Mouse (Mus musculus): ENCODE measurements around the gene Ttf2.

Ttf2 gene

DNA sequence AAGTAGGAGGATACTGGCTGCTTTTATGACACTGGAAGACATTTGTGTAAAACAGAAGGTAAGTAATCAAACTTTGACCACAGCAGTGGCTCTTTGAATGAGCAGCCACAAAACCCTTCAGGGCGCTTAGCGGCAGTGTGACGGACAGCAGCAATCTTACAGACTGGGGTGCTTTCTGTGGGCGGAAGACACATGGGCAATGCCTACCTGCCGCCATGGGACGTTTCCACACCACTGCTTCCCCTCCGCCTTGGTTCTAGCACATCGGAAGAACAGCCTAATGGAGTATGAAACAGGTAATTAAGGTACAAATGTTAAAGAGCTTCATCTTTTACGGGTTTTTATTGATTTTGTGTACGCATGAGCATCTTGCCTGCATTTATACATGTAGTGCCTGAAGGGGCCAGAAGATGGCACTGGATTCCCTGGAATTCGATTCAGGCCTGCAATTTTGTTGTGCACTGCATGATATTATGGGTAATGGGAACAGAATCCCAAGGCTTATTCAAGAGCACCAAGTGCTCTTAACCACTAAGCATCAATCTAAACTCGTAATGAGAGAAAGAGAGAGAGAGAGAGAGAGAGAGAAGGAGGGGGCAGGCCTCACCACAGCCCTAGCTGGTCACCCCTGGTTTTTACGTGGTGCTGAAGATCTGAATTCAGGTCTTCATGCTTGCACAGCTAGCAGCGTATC lies 5.5 kb downstream of the Ttf2 start:
- DNase-seq: peak; percentile 29 to 33

DNA sequence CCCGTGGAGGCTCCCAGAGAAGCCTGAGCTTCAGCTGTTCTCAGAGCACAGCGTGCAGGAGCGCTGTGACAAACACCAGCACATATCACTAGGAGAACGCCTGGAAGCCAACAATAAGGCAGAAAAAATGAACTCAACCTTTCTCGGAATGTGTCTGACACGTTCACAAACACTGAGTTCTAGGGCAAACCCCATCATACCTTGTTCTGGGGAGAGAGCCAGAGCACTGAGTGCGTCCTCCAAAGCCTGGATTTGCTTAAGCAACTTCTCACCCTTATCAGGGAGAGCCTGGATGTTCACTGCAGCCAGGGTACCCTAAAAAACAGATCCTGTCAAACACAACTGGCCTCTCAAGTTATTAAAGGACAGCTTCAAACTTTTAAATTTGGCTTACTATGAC lies 8.0 kb downstream of the Ttf2 start:
- DNase-seq: no peak

DNA sequence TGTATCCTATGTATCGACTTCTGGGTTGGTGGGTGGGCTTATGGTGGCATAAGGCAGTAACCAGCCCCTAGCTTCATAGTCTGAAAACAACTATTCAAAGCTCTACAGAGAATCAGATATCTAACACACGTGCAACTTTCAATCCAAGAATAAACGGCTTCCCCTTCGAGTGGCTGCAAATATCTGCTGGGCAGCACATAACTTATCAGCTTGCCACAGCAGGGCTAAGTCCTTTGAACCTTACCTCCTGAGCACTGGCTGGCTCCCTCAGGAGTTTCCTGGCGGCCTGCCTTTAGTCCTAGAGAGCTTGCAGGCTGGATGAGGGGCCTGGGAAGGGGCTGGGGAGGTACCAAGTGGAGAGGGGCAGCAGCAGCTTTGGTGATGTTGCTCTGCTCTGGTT lies 8.5 kb downstream of the Ttf2 start:
- no peak for DNase-seq

DNA sequence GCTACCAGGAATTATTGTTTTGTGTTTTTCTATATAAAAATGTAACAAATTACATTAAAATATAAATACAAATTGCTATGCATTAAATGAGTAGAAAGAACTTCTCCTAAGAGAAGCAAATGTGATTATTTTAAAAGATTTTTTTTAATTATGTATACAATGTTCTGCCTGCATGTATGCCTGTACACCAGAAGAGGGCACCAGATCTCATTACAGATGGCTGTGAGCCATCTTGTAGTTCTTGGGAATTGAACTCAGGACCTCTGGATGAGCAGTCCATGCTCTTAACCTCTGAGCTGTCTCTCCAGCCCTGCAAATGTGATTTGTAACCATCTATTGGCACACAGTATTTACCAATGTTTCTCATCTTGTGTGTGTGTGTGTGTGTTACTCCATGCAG lies 14.8 kb downstream of the Ttf2 start:
- no peak for DNase-seq

- no peak for DNase-seq
Observed at GRCm38 (mm10) chr3:100951531-100951930, 17.9 kb downstream of the Ttf2 start.

DNA sequence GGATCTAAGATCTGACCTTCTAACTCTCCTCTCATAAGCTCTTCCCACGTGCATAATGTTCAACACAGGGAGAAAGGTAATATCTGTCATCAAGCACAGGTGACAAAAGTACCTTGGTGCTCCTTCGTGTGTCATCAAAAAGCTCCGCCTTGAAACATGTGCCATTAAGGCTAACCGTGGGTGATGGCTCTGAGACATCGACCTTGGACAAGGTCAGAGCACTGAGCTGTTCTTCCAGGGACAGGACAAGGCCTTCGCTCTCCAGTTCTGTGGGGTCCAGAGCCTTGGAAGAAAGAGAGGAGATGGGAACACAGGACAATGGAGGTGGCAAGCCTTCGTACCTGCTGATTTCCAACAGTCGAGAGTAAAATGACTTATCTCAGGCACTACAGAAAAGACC lies 22.2 kb downstream of the Ttf2 start:
- DNase-seq: no peak

DNA sequence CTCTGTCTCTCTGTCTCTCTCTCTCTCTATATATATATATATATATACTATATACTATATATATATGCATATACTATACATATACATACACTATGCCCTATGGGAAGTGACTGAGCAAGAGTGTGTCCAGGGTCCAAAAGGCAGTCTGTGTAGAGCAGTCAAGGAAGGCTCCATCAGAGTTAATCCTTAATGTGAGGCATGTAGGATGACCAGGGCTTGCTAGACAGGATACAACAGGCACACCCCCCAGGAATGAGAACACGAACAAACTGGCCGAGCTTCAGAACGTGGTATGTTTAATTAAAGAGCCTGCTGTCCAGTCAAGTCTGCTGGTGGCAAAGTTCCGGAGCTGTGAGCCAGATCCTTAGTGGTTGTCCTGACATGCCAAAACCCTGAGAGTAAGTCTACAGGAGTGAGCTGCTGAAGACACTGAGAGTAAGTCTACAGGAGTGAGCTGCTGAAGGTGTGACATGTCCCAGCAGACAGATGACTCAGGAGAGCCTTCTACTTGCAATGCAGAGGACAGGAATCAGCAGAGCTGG lies 28.9 kb downstream of the Ttf2 start:
- DNase-seq: no peak

DNA sequence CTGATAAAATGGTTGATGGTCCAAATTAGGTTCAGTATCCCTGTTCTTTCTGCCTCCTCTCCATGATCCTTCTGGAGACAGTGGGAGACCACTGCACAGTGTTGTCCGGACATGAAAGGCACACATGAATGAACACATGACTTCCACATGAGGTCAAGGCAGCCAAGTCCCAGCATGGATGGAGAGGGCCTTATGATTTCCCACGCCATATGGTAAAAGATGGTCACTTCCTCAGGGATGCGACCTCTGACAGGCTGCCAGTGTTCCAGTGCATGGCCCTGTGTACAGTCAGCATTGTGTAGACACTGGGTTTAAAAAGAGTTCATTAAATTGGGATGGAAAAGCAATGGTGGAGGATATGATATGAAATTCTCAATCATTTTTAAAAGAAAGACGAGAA lies 31.3 kb downstream of the Ttf2 start:
- no peak for DNase-seq

- DNase-seq: no peak
Observed at GRCm38 (mm10) chr3:100936201-100936600, 33.3 kb downstream of the Ttf2 start.

DNA sequence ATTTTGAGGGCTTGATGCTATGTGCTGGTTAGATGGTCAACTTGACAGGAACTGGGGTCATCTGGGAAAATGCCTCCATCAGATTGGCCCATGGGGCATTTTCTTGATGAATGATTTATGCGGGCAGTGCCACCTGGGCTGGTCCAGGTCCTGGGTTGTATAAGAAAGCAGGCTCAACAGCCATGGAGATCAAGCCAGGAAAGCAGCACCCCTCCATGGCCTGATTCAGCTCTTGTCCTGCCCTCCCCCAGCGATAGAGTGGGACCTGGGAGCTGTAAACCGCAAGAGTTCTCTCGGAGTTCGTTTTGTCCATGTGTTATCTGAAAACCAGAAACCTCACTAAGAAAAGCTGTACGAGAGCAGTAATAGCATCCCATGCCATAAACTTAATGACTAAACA lies 33.9 kb downstream of the Ttf2 start:
- no peak for DNase-seq

DNA sequence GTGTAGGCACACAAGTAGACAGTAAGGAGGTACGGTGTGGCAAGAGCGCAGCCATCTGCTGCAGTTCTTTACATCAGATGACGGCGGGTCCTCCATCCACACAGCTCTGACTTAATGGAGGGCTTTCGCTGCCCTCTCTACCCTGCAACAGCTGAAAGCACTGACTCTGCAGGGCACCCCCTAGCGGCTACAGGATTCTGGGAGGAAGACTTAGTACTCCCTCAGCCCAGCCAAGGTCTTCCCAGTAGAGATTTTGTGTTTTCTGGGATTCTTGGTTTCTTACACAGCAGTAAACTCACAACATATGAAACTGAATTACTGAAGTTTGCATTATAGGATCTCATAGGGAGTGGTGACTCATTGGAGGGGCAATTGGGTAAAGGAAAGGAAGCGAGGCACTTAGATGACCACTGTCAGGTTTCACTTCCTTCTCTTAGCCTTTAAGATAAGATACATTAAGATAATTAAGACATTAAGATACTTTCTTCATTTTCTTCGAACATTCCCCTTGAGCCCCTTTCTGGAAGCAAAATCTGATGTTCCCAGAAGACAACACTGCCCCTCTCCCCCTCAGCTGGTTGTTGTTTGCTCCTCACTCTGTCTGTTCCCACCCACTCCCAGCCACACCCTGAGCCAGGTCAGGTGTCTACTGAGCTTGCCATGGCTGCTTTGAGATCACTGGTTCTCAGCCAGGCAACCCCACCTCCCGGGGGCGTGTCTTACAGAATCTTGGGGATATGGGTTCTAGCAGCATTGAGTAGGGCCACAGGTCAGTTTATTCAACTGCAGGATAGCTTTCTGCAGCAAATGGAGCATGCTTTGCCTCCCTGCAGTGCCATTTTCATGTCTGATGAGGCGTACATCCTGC lies 37.2 kb downstream of the Ttf2 start:
- no peak for DNase-seq

- DNase-seq: no peak
Observed at GRCm38 (mm10) chr3:100931332-100932076, 38.0 kb downstream of the Ttf2 start.

DNA sequence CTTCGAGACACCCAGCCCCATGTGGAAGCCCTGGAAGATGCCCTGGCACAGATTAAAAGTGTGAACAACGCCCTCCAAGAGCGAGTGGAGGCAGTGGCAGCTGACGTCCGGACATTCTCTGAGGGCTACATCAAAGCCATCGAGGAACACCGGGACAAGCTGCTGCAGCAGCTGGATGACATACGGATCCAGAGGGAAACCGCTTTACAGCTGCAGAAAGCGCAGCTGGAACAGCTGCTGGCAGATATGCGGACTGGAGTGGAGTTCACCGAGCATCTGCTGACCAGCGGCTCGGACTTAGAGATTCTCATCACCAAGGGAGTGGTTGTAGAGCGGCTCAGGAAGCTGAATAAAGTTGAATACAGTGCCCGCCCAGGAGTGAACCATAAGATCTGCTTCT lies 44.3 kb downstream of the Ttf2 start:
- no peak for DNase-seq

DNA sequence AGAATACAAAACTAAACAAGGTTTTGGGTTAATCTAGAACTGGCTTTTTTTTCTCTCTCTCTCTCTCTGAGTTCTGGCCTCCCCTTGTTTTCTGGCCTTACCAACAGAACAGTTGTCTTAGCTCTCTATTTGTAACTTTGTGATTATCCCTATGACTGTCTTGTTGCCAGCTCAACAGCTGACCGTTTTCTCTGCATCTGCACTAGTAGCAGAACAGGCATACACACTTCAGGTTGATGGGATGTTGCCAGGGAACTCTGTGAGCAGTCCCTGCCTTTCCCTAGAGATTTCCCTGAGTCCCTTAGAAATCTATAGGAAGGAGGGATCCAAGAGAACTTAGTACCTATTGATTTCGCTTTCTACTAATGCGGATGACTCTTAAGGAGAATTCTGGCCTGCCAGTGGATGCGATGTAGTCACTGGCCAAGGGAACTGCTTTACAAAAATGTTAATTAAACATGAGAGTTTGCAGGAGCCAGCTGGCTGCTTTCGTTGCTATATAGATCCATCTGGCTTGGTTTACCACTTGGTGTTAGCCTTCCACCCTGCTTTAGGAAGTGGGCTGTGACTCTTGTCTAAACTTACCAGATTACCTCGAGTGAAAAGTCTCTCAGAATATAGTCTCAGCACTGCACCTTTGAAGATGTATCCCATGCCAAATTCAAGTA lies 45.3 kb downstream of the Ttf2 start:
- DNase-seq: no peak

DNA sequence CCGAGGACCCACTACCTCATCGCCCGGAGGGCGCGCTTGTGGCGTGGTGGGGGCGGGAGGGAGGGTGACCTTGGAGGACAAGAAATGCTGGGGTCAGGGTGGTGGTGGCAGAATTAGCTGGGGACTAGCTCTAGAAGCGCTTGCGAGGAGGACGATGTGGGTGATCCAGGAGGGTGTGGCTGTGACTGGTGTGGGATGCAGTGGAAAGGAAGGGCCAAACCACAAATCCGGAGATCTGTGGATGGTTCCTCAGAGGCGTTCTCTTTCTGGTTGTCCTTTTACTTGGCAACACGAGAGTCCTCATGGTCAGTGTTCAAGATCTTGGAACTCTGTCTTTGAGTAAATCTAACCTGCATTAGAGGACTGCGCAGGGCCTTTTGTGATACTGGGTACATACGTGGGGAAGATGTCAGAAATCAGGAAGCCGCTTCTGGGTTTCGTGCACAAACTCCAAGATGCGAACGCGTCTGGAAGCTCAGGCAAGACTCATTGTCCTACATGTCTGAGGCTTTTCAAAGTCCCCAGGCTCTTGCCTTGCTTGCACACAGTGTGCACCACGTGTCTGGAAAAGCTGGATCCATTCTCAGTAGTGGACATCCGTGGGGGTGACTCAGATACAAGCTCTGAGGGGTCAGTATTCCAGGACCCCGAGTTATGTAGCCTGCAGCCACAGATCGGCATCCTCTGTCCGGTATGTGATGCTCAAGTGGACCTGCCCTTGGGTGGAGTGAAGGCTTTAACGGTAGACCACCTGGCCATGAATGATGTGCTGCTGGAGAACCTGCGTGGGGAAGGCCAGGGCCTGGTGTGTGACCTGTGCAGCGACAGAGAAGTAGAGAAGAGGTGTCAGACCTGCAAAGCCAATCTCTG lies 46.7 kb downstream of the Ttf2 start:
- DNase-seq: peak; percentile 9 to 19

- DNase-seq: peak; percentile 98 to 100
Observed at GRCm38 (mm10) chr3:100921825-100922505, 47.5 kb downstream of the Ttf2 start, which contains the start of gene Trim45. Gene Trim45, plus strand, starts transcription at chr3:100922202.

GRCm38 (mm10) chr3:100920611-100921140 lies 48.8 kb downstream of the Ttf2 start:
- no peak for DNase-seq

DNA sequence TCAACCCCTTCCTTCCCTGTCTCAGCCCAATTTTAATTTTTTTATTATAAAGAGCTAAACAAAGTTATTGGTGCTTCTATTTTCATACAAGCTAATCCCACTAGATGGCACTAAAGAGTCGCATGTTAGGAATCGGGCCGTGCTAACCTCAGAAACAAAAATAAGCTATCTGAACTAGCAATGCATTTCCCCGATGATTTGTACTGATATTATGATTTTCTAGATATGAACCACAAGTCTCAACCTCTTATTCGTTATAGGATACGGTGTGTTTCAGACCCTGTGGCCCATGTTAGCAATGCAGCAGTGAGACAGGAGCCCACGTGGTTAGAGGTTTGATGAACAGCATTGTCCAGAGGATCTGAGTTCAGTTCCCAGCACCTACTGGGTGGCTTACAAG lies 52.6 kb downstream of the Ttf2 start:
- peak; percentile 17 to 28 for DNase-seq

DNA sequence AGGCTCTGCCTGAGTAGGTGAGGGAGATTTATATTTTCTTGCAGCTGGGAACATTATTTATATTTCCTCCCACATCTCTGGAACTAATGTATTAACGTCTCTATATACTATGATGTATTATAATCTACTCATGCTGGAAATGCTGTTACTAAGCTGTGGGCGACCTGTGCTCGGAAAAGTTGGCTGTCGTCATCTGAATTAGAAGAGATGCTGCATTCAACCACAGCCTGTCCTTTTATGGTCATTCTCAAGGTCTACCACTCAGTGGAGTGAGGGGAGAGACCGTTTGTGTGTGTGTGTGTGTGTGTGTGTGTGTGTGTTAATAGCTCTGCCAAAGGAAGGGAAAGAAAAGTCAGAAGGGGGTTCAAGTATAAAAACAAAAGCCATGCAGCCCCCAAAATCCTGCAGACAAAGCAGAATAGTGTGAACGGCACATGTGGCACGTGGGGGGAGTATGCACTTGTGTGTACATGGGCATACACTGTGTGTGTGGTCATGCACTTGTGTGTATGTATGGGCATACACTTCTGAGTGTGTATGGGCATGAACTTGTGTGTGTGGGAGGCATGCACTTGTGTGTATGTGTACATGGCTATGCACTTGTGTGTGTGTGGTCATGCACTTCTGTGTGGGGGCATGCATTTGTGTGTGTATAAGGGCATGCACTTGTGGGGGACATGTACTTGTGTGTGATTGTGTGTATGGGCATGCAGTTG lies 57.8 kb downstream of the Ttf2 start:
- DNase-seq: no peak

- DNase-seq: no peak
Observed at GRCm38 (mm10) chr3:100911026-100911425, 58.4 kb downstream of the Ttf2 start.
